Mouse (Mus musculus): ENCODE measurements around the gene Gm10600. TPM values are rescaled to one million over a fixed set of nuclear protein-coding genes. Genes with fewer than 3 reads are reported as not detected.
"Not testable (repeated sequence)": the region's sequence is repeated elsewhere in the genome, so short reads cannot be mapped to it uniquely, and the experiment has no call there.

Gene Gm10600
- polyA plus RNA-seq (2016; fragmentation: Nextera tagmentation; extraction: Ambion mirVana): not detected in 2 replicates

DNA sequence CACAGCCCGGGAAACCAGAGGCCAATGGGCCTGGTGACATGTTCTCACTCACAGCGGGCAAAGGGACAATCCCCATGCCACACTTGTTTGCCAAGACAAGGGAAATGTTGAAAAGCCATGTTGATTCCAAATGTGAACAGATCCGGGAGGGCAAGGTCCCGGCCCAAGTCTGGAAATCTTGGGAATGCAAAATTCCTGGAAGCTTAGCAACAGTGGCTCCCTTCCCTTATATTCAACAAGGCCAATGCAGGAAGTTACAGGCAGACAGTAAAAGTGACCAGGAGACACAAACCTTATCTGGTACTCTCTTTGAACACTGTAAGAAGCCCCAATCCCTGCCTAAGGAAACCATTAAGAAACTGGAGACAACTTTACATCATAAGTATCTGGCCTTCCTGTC lies at the start of gene Gm10600:
Gene Gm10600, plus strand, starts transcription at position 301 of the 400 bp plus-strand sequence.
- H3K27ac ChIP-seq; H3K9me3 ChIP-seq (replicated peaks); H3K27me3 ChIP-seq; ATAC-seq (ENCODE audit: low FRiP score); H3K36me3 ChIP-seq; H3K4me1 ChIP-seq; H3K9ac ChIP-seq; H3K4me2 ChIP-seq (replicated peaks); H3K4me3 ChIP-seq: not testable (repeated sequence)
- no CpG with 5 or more reads among the region's 4 CpGs for WGBS

DNA sequence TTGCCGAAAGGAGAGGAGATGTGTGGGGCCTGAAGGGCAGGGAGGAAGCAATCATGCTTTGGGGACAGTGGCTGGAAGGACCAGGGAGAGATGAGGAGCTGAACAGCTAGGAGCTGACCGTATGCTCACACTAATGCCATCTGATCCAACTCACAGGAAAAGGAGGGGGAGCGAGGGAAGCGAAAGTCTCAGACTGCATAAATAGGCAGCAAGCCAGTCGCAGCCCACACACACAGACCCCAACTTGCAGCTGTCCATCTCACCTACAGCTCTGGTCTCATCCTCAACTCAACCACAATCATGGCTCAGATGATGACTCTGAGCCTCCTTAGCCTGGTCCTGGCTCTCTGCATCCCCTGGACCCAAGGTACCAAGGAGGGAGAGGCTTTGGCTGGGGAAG lies 15.0 kb downstream of the Gm10600 start, which contains the start of gene Ccl21b:
Gene Ccl21b, plus strand, starts transcription at position 301 of the 400 bp plus-strand sequence.
- ATAC-seq (ENCODE audit: low FRiP score); H3K27me3 ChIP-seq; H3K4me2 ChIP-seq (replicated peaks); H3K9ac ChIP-seq; H3K4me1 ChIP-seq; H3K27ac ChIP-seq; H3K36me3 ChIP-seq; H3K9me3 ChIP-seq (replicated peaks); H3K4me3 ChIP-seq: not testable (repeated sequence)
- no CpG with 5 or more reads among the region's 5 CpGs for WGBS

Other genes with a start within 250 kb of the Gm10600 start
- 0.14 and 0.57 TPM in 2 replicates for gene Gm21093, start 205.9 kb upstream of the Gm10600 start, polyA plus RNA-seq (2016; fragmentation: Nextera tagmentation; extraction: Ambion mirVana)
- gene Gm3893, start 149.4 kb upstream of the Gm10600 start, polyA plus RNA-seq (2016; fragmentation: Nextera tagmentation; extraction: Ambion mirVana): not detected in 2 replicates
- 1.3 TPM in 1 of 2 replicates, not detected in the other for gene Gm13304, start 125.8 kb upstream of the Gm10600 start, polyA plus RNA-seq (2016; fragmentation: Nextera tagmentation; extraction: Ambion mirVana)
- not detected in 2 replicates for gene Gm13306, start 87.2 kb upstream of the Gm10600 start, polyA plus RNA-seq (2016; fragmentation: Nextera tagmentation; extraction: Ambion mirVana)
- not detected in 2 replicates for gene Gm13305, start 72.0 kb upstream of the Gm10600 start, polyA plus RNA-seq (2016; fragmentation: Nextera tagmentation; extraction: Ambion mirVana)
- not detected in 2 replicates for gene Ccl21b, start 15.1 kb downstream of the Gm10600 start, polyA plus RNA-seq (2016; fragmentation: Nextera tagmentation; extraction: Ambion mirVana)
- gene Gm21953, start 53.6 kb downstream of the Gm10600 start, polyA plus RNA-seq (2016; fragmentation: Nextera tagmentation; extraction: Ambion mirVana): not detected in 2 replicates
- gene Fam205a3, start 77.7 kb downstream of the Gm10600 start, polyA plus RNA-seq (2016; fragmentation: Nextera tagmentation; extraction: Ambion mirVana): 0.05 TPM in 1 of 2 replicates, not detected in the other
- not detected in 2 replicates for gene Gm21586, start 198.7 kb downstream of the Gm10600 start, polyA plus RNA-seq (2016; fragmentation: Nextera tagmentation; extraction: Ambion mirVana)
- 0.12 TPM in 1 of 2 replicates, not detected in the other for gene Gm2163, start 226.1 kb downstream of the Gm10600 start, polyA plus RNA-seq (2016; fragmentation: Nextera tagmentation; extraction: Ambion mirVana)

All from hindbrain, embryonic 12.5 days (tissue).